Mouse (Mus musculus): ENCODE measurements around the gene Irak2. TPM values are rescaled to one million over a fixed set of nuclear protein-coding genes. Genes with fewer than 3 reads are reported as not detected.
"Not testable (repeated sequence)": the region's sequence is repeated elsewhere in the genome, so short reads cannot be mapped to it uniquely, and the experiment has no call there.

The Irak2 gene
- total RNA-seq, 2 experiments from 2014 or later: 25.3 to 83.2 TPM

DNA sequence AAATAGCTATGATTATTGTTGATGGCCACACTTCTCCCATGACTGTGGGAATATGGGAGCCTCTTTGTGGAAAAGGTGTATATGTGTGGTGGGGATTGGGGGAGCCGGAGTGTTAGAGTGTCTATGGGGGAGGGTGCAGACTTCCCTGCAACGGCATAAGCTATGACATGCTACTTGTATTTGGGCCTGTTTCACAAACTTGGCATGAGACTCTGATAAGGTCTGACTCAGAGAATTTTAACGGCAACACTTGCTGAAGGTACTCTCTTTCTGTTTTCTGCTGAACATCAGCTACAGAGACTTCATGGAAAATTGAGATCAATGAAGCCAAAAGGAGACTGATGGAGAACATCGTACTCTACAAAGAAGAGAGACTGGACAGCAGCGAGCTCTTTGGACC lies 55.1 kb downstream of the Irak2 start:
- ATAC-seq (ENCODE audit: poor library complexity, severe bottlenecking): no peak

DNA sequence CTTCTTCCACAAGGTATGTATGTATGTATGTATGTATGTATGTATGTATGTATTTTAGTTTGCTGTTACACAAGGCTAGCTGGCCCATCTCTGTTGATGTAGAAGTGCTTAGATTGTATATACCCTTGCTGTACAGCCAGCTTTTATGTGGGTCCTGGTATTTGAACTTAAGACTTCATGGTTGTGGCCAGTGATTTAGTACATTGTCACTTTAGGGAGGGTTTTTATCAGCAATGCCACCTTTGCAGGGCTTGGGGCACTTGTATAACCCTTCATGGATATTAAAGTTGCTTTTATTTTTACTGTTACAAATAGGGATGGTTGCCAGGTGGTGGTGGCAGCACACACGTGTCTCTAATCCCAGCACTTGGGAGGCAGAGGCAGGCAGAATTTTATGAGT lies 56.9 kb downstream of the Irak2 start:
- ATAC-seq (ENCODE audit: poor library complexity, severe bottlenecking): no peak

DNA sequence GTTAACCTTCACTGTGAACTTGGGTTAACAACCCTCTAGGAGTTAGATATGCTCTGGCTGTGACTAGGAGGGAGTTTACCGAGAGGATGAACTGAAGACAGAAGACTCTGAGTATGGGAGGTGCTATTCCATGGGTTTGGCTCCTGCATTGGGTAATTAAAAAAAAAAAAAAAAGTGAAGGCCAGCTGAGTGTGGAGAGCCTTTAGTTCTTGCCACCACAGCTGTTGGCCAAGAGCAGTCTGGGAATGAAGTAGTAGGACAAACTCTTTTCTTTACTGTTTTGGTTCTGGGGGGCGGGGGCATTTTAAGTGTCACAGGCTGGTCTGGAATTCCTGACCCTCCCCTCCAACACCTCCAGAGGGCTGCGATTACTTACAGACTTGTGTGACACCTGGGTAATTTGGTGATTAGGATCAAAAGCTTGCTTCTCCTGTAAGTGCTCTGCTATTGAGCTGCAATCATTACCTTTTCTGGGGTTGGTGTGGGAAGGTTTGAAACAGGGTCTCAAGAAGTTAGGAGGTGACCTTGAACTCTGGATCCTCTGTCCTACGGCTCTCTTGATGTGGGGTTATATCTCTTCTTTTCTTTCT lies 57.6 kb downstream of the Irak2 start:
- no peak for ATAC-seq (ENCODE audit: poor library complexity, severe bottlenecking)

DNA sequence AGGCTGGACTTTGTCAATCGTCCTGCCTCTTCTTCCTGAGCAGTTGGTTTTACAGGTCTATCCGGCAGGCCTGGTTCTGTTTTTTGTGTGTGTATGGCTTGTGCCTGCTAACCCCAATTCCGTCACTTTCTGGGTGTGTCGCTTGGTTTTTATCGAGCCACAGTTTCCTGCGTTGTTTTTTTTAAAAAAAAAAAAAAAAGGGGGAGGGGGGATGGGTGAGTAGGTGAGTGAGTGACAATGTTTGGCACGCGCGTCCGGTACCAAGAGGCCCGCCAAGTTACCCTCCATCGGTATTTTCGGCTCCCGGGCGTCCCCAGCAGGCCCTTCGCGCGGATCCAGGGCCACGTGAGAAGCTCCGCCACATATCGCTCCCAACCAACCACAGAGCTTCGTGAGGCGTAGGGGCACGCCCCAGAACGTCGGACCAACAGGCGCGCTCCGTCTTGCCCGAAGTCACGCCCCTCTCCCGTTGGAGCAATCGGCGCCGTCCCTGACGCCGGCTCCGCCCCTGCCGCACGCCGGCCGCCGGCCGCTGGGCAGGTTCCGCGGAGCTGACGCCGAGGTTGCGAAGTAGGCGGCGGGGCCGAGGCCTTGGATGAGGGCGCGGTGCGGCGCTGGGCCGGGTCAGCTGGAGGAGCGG lies 58.4 kb downstream of the Irak2 start, which contains the start of gene Tatdn2:
Gene Tatdn2, plus strand, starts transcription at position 469 of the 640 bp plus-strand sequence.
- ATAC-seq (ENCODE audit: poor library complexity, severe bottlenecking): peak; percentile 85

DNA sequence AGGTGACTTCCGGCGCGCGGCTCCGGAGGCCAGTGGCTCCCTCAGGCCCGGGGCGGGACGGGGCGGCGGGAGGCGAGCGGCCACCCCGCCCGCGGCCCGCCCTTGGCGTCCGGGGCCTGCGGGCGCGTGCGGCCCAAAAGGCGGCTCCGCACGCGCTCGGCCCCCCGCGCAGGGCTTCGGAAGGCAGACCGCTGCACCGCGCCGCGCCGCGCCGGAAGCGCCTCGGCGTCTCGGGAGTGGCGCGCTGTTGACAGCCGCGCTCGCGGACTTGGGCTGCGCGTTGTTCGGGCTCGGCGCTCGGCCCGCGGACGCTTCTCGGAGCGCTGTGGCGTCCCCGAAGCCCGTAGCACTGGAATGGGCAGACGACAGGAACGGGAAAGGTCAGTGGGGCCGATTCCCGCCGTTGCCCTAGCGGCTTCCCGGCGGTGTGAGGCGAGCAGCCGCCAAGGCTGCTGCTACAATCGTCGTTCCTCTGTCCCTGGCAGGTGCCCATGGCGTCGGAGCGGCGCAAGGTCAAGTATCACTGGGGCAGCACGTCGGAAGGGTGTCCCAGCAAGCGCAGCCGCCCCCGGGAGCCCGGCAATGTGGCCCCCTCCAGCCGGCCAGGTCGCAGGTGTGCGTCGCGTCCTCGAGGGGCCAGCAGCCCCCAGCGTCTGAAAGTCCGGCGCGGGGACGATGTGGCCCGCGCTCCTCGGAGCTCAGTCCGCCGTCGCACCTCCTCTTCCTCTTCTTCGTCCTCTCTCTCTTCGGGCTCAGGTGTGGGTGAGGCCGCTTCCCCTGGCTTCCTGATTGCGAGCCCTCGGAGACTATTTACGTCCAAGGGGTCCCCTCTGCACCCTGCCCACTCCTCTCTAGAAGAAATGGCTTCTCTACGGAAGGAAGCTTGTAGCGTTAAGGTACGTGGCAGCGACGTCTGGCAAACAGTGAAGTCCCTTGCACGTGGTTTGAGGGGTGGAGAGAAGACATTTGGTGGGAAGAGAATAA lies 59.2 kb downstream of the Irak2 start:
- peak; percentile 5; the same call in 1 of the 2 replicates for ATAC-seq (ENCODE audit: poor library complexity, severe bottlenecking)

DNA sequence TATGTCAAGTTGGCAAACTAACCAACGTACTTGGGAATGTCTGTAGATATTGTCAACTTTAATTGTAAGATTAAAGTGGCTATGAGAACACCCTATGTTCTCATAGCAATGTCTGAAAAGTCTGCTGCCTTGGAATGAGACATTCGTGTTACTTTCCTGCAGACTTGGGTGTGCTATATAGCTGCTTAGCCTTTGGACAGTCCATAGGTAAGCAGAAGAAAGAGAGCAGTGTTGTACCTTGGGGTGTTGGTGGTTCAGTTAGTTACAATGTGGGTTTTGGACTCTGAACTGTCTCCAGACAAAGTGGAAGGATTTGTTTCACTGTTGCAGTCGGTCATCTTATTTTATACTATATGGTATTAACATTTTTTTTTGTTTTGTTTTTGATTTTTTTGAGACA lies 74.5 kb downstream of the Irak2 start:
- ATAC-seq (ENCODE audit: poor library complexity, severe bottlenecking): no peak

DNA sequence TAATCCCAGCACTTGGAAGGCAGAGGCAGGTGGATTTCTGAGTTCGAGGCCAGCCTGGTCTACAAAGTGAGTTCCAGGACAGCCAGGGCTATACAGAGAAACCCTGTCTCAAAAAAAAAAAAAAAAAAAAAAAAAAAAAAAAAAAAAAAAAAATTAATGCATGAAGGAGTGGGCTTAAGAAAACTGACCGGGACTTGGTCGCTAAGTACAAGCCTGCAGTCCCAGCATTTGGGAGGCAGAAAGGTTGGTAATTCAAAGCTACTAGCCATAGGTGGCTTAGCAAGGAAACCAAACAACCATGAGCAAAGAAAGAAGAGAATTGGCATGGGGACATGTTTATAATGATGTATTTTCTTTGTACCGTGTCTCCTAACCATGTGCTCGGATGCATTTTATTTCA lies 75.1 kb downstream of the Irak2 start:
- ATAC-seq (ENCODE audit: poor library complexity, severe bottlenecking): not testable (repeated sequence)

DNA sequence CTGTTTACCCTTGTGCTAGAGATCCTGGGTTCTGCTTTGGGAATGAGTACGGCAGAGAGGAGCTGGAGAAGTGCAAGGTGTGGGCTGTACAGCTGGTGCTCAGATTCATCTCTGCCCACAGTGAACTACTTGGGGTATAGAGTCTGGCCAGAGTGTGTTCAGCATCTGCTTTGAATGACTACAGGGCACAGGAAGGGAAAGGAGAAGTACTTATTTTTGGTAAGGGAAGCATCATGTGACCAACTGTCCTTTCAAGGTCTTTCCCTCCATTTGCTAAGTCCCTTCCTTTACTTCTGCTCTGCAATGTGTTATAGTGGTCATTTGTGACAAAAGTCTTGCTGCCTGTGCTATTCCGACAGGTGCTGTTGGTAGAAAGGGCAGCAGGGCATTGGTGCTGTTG lies 76.0 kb downstream of the Irak2 start:
- peak; percentile 77 for ATAC-seq (ENCODE audit: poor library complexity, severe bottlenecking)

DNA sequence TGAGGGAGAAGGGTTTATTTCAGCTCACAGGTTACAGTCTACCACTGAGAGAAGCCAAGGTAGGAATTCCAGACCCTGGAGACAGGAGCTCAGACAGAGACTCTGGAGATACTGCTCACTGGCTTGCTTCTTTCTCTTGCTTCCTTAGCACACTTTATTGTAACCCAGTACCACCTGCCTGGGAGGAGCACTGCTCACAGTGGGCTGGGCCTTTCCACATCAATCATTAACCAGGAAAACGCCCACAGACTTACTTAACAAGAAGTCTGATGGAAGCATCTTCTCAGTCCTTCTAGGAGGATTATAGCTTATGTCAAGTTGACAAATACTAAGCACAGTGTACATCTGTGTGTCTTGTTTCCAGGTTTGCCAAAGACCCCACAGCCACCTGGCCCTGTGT lies 76.5 kb downstream of the Irak2 start:
- no peak for ATAC-seq (ENCODE audit: poor library complexity, severe bottlenecking)

DNA sequence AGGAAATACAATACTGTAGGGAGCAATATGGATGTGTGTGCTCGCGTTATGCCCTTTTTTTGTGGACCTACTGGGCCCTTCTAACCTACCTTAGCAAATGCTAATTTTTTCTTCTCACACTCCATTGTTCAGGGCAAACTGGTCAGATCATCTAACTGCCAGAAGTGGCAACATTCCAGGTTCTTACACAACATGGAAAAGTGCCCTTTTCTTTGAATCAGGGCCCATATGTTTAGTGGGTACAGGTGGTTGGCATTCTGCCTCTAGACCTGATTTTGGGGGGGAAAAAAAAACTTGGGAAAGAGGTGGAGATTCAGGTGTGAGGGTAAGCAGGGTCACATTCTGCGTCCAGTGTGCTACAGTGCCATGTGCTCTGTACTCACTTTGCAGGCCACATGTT lies 79.3 kb downstream of the Irak2 start:
- no peak for ATAC-seq (ENCODE audit: poor library complexity, severe bottlenecking)

DNA sequence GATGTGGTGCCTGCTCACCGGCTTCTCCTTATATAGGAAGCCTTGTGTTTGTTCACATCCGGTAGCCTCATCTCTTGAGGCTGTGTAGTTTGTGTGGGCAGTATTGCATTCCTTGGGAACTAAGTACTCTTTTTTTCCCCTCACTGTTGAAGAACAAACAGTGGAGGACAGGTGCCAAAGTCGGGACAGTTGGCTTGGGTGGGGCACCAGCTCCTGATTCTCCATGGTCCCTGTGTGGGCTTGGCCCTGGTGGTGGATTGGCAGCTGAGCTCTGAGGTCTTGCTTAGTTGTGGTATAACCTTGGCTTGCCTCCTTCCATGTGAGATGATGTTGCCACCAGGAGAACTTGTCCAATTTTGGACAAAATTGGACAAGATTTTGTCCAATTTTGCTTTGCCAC lies 81.6 kb downstream of the Irak2 start, which contains the start of gene Ghrl:
Gene Ghrl, minus strand, starts transcription at position 3 of the 400 bp plus-strand sequence.
- no peak for ATAC-seq (ENCODE audit: poor library complexity, severe bottlenecking)

DNA sequence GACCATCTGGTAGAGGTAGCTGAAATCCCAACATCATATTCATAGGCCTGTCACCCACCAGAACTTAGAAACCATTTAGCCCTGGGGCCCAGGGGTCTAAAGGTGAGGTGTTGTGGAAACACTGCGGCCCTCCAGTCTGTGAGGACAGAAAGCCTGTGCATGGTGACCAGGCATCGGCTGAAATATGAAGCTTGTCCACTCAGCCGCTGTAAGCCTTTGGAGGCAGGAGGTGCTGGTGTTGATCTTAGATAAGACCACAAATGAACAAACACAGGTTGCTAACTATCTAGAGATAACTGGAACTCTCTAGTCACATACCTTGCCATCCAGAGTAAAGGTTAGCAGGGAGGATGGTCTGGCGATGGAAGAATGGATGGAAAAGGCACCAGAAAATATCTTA lies 82.8 kb downstream of the Irak2 start:
- ATAC-seq (ENCODE audit: poor library complexity, severe bottlenecking): no peak

DNA sequence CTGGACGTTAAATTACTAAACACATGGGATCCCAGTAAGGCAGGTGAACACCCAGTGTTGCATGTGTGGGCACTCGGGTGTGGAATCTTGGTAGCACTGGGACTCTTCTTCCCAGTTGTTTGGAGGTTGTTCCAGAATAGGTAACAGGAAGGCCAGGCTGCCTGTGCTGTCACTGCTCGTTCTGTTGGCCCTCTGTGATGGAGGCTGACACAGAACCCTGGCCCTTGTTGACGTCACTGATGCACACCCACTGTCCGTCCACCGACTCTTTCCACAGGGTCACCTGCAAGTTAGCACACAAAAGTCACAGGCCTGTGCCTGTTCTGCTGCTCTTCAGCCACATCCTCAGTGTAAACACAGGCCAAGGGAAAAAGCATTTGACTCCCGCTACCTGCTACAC lies 89.9 kb downstream of the Irak2 start:
- no peak for ATAC-seq (ENCODE audit: poor library complexity, severe bottlenecking)

DNA sequence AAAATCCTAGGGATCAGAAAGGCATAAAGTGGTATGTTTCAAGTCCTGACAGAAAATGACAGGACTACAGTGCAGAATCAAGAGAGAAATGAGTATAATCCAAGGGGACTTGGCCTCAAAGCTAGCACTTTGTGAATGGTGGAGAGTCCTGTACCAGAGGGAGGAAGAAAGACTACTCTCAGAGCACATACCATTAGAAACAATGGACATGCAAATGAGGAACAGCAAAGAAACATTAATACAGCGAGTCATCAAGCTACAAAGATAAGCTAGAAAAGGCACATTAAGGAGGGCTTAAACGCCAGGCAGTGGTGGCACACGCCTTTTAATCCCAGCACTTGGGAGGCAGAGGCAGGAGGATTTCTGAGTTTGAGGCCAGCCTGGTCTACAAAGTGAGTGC lies 93.0 kb downstream of the Irak2 start:
- ATAC-seq (ENCODE audit: poor library complexity, severe bottlenecking): no peak

DNA sequence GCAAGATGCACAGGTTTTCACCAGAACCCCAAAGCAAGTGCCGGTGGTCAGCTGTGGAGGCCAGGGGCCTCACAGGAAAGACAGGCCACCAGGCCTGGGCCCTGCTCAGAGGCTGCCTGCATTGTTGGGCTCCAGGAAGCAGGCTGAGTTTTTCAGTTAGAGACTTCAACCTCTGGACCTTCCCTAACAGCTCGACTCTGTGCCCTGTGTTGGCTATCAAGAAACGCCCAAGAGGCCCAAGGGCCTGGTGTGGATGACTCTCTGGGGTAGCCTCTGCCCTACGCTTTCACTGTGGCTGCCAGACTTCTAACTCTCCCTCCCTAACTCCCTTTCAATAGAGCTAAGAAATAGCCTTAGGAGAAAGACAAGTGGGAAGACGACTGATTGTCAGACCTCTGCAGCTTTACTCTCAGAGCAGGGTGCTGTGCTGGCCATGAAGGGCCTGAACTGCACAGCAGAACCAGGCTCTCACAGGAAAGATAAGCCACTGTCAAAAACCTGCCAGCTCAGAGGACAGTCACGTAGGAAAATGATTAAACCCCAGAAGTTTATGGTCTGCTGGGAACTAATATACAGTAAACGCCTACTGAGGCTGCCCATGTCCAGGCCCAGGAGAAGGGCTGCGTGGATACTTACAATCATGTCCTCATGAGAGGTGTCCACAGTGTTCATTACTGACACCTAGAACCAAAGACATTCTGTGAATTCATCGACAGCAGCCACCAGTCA lies 99.2 kb downstream of the Irak2 start:
- ATAC-seq (ENCODE audit: poor library complexity, severe bottlenecking): no peak

DNA sequence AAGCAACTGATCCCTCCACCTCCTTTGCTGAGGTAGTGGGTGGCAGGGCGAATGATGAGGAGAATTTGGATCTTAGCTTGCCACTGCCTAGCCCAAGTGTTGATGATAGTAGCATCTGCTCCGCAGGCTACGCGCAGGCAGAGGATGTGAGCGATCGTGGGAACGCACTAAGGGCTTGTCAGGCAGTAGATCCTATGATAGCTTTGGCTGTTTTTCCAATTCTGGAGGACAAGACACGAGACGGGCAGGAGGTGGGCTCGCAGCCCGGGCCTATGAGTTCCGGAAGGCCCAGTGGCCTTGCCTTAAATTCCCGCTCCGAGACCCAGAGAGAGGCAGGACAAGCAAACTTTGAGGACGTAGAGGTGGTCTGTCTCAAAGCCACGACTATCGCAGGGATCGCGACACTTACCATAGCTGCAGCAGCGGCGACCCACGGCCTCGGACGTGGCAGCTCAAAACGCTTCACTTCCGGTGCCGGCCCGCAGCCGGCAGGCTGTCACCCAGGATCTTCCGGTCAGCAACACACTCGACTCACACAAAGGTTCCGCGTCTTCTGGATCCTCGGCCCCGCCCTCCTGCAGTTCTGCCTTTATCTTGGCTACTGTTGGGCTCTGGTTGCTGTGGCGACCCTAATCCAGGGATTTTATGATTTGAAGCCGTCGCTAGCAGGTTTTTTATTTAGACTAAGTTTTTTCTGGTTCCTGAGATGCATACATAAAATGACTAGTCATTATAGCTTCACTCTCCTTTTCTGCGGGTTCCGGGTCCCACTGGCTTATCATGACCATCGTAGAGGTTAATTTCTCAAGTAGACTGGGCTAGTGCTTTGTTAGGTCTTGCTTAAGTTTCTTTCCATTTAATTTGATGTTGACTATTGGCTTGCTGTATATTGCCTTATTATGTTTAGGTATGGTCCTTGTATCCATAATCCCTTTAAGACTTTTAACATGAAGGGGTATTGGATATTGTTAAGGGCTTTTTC lies 102.3 kb downstream of the Irak2 start, which contains the start of gene Sec13:
Gene Sec13, minus strand, starts transcription at position 508 of the 982 bp plus-strand sequence.
- peak; percentile 100 for ATAC-seq (ENCODE audit: poor library complexity, severe bottlenecking)

DNA sequence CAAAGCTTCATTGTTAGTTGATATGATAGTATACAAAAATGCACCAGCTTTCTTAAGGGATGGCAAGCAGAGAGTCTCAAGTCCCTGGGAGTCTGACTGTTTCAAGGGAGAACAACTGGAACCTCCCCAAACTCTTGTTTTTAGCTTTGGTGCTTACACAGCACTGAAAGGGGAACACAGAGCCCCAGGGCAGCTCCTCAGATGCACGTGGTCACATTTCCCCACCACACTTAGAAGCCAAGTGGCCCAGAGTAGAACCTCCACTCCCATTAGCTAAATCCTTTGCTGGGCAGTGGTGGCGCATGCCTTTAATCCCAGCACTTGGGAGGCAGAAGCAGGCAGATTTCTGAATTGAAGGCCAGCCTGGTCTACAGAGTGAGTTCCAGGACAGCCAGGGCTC lies 103.2 kb downstream of the Irak2 start:
- no peak for ATAC-seq (ENCODE audit: poor library complexity, severe bottlenecking)

DNA sequence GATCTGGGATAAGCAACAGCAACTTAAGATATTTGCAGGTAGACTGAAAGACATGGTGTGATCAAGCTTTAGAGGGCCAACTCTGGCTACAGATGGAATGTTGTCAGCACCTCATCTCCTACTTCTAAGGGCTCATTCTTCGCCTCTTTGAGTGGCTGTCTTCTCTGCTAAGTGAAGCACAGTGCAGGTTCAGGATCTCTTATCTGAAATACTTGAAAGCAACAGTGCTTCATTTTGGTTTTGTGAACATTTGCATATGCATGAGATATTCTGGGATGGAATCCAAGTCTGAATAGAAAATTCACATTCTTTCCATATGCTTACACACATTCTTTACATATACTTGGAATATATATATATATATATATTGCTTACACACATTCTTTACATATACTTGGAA lies 104.1 kb downstream of the Irak2 start:
- no peak for ATAC-seq (ENCODE audit: poor library complexity, severe bottlenecking)

DNA sequence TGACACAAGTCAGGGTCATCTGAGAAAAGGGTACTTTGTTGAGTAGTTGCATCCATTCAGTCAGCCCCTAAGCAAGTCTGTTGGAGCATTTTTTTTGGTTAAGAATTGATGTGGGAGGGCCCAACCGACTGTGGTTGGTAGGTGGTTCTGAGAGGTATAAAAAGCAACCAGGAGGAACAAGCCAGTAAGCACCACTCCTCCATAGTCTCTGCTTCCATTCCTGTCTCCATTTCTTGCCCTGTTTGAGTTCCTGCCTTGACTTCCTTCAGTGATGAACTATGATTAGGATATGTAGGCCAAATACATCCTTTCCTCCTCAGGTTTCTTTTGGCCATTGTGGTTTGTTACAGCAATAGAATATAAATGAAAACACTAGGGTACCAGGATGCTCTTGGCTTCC lies 104.8 kb downstream of the Irak2 start:
- ATAC-seq (ENCODE audit: poor library complexity, severe bottlenecking): no peak
